Mouse (Mus musculus) yolk sac, embryonic 10.5 days (tissue): Measurements from ENCODE around the gene Schip1.

ENCODE experiments used
- DNase-seq: peaks from one replicate; pipeline ENCODE4 v3.0.0-alpha.2; 2017; ENCODE audit warnings: low spot score

The Schip1 gene

DNA sequence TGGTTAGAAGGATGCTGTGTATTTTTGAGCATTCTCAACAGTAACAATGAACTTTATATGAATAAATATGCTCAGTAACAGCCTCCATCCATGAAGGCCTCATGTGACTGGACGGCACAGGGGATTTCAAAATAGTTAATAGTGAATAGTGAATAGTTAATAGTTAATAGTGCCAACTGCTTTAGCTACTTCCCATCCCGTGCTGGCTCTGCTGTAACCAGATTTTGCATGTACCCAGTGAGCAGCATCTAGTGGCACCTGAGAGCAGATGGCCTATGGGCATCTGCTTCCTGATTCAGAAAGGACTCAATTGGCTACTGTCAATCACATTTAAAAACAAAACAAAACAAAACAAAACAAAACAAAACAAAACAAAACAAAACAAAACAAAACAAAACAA, 329.0 kb downstream of the Schip1 start:
- DNase-seq, result no peak

GRCm38 (mm10) chr3:68398691-68399090, 334.1 kb downstream of the Schip1 start:
- no peak for DNase-seq

DNA sequence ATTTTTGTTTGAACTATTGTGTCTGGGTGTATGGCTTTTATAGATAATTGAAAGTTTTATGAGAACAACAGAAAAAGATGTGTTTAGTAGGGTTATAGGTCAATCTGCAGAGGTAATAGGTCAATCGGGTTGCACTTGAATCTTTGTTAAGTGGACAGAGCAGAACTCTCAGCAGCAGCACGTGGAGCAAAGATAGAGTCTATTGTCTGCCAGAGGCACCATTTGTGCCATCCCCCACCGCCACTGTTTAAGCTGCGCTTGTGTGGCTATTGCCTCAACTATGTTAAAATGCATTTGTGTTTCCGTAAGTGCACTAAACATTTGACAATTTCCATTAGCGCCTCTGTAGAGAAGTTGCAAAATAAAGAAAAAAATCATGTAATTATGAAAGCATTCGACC, 335.5 kb downstream of the Schip1 start:
- DNase-seq, result no peak

DNA sequence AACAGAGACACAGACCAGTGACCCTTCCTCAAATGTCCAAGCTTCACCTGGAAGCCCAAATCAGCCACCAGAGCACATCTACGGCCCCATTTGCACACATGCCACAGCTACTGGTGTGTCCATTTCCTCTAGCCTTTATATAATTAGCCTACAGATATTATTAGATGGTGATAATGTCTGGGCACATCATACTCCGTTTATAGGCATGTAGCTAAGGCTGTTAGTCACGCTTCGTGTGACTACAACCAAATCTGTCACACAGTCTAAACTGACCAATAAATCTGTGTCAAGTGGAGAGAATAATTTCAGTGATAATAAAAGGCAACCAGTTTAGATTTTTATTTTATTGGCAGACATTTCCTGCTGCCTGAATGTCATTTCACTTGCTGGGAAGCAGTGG, 338.7 kb downstream of the Schip1 start:
- DNase-seq, result no peak

DNA sequence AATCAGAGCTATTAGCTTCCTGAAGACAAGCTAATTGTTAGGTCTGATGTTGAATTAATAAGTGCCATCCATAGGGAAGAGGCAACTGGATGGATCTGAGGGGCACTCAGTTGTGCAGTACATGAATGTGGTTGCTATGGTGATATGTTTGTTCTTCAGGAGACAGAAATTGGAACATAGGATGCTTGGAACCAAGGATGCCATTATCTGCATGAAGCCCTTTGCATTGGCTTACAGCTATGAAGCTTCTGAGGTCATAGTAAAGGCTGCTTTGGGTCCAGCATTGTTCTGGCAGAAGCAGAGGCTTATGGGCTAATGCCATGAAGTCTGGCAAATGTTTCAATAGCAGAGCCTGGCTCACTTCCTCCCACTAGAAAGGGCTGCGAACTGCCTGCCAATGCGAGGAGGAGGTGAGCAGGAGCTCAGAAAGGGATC, 339.2 kb downstream of the Schip1 start:
- no peak for DNase-seq

DNA sequence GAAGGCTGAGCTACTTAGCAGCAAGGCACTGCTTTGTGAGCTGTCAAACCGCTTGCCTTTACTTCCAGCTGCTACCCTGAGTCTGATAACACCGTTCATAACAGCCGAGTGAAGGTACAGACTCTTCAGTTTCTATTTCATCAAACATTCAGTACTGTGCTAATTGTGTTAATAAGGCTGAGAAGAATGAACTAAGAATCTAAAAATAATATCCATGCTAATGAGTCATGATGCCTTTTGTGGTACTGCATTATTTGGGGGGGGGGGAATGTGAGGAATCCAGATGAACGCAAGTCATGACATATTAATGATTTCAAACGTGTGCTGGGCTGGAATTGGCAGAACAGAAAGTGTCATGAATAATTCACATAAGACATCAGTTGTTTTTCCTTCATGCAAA, 341.1 kb downstream of the Schip1 start:
- no peak for DNase-seq

DNA sequence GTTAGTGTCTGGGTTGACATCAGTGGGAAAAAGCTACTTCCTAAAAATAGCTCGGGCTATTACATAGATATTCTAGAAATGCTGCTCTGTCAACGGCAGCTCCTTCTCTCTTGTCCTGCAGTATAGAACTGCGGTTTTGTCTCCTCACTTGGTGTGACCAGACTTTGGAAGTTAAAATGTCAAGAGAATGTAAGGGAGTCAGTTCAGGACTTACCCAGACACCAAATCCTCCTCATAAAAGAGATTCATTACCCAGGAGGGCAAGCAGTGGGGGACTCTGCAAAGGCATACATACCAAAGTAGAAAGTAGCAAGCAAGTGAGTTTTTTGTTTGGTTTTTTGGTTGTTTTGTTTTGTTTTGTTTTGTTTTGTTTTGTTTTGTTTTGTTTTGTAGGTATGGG, 347.7 kb downstream of the Schip1 start:
- no peak for DNase-seq

DNA sequence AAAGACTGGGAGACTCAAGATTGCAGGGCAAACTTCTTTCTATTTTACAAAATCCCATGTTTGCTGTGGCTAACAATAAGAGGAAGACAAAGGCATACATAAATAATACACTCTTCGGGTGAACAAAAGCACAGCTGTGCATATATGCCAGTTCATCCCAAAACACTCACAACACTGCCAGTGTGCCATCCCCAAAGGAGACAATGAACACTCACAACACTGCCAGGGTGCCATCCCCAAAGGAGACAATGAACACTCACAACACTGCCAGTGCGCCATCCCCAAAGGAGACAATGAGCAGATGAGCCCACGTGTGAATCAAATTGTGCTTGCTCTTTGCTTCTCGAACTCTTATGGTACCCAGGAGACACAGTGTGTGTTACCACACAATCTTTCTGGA, 355.2 kb downstream of the Schip1 start:
- no peak for DNase-seq

DNA sequence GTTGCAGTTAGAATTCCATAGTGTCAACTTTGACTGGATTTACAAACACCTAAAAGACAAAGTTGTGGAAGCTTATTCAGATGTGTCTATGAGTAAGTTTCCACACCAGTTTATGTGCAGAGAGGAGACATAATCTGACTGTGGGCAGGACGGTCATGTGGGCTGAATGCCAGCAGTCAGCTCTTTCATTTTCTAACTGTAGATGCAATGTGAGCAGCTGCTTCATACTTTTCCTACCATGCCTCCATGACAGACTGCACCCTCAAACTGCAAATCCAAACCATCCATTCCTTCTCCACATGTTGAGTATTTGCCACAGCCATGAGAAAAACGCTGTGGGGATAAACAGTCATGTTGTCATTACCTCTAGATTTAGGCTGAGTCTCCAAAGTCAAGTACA, 356.3 kb downstream of the Schip1 start:
- no peak for DNase-seq

DNA sequence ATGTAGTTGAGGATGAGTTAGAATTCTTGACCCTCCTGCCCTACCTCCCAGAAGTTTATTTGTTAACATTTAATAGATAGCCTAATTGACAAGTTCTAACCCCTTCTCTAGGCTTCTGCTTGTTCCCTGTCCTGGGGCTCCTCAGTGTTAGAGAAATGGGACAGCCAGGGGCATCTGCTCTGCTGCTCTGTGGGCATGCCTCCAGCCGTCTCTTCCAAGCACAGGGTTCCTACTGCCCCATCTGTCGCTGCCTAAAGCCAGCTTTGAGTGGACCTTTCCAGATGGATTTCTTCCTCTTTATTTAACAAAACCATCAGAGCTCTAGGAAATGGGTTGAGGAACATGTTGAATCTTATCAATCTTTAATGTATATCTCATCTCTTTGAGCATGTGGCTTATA, 357.2 kb downstream of the Schip1 start:
- no peak for DNase-seq

DNA sequence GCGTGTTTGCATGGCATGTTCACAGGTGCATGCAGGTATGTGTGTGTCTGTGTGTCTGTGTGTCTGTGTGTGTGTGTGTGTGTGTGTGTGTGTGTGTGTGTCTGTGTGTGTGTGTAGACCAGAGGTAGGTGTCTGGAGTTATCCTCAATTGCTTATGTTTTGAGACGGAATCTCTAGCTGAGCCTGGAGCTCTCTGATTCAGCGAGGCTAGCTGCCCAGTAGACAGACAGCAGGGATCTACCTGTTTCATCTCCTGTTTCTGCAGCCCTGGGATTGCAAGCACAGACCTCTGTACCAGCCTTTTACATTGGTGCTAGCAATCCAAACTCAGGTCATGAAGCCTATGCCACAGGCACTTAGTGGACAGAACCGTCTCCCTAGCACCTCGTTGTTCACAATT, 363.5 kb downstream of the Schip1 start:
- no peak for DNase-seq

DNA sequence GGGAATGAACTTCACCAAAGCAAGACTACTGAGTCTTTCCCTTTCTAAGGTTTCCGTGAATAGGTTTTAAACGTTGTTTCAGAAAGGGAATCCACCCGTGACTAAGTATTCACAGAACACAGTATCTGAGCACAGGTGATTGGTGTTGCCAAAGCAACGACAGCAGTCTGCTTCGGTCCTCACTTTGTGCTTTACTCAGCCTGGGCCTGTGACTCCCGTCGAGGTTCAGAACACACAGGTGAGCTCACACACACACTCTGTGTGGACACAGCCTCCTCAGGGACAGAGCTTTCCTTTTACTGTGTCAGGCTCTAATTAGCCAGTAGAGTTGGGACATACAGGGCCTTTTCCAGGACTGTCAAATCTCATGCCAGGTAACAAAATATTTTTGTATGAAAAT, 369.8 kb downstream of the Schip1 start:
- DNase-seq, result no peak

DNA sequence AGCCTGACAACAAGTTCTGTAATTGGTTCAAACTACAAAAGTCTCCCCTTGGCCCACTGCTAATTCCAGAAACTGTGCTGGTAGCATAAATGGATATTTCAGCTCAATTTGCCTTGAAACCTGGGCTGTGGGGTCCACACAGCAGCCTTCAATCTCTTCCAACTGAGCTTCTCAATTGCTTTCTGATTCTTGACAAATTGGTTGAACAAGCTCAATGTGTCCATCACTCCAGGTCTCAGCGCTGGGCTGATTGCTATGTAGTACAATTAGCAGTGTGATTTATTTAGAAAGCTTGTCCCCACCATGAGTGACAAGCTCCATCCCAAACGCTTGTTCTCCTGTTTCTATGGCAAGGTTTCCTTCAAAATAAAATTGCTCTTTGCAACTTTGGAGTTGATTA, 370.3 kb downstream of the Schip1 start:
- DNase-seq, result no peak

DNA sequence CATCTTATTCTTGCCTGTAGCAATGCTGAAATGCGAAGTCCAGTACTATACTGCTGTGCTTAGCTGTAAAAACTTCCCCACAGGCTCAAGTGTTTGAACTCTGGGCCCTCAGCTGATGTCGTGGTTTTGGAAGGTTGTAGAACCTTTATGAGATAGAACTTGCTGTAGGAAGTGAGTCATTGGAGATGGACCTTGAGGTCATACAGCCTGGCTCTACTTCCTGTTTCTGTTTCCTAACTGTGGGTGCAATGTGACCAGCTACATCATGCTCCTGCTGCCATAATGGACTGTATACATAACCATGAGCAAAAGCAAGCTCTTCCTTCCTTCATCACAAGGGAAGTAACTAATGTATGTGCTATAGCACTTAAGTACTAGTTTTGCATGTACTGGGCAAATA, 383.9 kb downstream of the Schip1 start:
- no peak for DNase-seq

- DNase-seq, result no peak
Measured at GRCm38 (mm10) chr3:68451634-68452033, 387.0 kb downstream of the Schip1 start.

- no peak for DNase-seq
Measured at GRCm38 (mm10) chr3:68453266-68453665, 388.7 kb downstream of the Schip1 start.

DNA sequence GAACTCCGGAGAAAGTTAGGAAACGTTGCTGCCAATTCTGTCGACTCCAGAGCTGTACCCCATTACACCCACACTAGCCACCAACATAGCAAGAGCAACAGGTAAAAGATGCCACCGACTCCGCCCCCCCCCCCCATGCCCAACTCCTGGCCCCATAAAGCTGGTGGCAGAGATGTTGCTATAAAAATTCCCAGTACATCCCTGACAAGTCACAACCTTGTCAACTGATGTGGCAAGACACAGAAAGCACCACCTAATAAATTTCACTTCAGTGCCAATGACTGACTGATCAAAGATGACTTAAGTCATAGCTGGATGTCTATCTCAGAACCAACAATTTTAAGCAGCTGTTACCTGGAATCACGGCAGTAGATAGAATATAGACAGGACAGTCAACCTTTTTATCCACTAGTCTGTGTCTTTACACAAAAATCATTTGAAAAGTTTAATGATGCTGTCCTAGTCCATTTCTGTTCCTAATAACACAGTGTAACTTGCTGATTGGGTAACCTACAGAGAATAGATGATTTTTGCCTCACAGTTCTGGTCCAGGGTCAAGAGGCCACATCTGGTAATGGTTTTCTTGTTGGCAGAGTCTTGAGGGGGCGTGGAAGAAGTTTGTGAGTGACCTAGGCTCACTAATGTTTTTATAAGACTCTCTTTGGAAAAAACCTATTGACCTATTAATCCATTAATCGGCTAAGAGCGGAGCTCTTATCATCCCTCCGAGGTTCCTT, 389.3 kb downstream of the Schip1 start:
- peak; percentile 23 for DNase-seq

DNA sequence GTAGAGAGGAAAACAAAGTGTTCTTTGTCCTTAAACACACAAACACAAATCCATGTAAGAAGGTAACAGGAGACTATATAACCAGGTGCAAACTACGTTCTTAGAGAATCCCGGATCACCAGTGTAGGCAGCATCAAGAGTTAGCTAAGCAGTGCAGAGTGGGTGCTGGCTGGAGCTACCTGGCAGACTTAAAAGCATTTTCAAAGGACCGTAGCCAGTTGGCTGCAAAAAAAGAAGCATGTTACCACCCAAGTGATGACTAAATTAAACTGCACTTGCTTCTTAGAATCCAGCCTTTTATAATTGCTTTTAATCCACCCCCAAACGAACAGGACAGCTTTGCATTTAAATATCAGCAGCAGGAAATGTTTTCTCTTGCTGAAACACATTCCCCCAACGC, 402.0 kb downstream of the Schip1 start:
- DNase-seq, result no peak

GRCm38 (mm10) chr3:68467941-68468687, 403.5 kb downstream of the Schip1 start:
- peak; percentile 88 for DNase-seq

DNA sequence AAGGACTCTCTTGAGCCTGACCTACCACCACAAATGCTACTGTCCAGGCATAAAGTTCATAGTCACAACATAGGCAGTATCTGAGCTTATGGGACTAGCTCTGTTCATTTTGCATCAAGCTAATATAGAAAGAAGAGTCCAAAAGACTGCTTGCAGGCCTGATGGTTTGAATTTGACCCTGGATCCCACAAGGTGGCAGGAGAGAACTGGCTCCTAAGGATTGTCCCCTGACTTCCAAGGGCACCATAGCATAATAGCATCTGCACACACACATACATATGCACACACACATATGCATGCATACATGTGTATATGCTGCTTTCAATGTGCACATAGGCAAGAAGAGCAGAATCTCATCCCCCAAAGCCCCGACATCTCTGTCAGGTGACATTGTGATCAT, 405.0 kb downstream of the Schip1 start:
- peak; percentile 44 for DNase-seq

DNA sequence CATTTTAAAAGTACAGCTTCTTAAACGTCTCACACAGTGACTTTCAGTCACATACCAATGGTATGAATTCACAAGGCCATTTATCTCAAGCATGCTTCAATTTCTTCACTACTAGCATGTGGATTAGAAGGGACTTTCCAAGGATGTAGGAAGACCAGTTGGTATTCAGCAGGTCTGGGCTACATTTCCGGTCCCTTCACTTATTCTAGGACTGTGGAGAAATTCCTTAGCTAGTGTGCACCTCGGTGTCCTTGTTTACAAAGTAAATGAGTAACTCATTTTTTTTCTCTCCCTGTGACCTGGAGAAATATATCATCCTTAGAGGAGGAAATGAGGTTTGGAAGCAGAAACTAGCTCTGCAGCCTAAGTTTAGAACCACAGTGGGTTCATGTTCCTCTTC, 405.5 kb downstream of the Schip1 start:
- peak; percentile 61 for DNase-seq

DNA sequence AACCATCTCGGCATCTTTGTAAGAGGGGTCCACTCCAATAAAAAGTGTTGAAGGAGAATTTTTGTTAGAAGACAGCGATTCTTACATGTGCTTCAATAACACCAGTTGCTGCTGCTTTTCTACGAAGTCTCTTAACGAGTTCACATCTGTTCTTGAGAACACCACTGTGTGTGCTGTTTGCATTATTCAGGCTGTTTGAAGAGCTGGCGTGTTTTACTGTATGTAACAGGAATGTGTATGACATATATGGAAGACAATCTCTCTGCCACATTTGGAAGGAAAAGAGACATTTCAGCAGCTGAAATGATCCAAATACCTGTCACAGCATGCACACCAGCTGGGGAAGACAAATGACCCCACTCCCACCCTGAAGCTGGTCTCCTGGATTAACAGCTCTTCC, 406.0 kb downstream of the Schip1 start:
- no peak for DNase-seq

DNA sequence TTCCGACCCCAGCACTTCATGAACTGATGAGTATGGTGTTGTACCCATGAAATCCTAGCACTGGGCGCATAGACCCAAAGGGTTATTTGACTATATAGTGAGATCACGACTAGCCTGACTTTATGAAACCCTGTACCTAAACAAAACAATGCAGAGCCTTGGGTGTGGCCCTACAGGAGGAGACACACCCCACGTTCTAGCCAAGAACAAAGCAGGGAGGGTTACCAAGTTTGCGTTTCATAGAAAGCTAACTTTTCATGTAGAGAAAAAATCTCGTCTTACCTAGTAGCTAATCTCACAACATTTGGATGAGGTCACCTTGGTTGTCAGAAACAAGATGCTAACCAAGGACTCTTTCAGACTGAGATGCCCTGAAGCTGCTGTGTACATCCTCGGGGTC, 411.7 kb downstream of the Schip1 start:
- DNase-seq, result no peak

DNA sequence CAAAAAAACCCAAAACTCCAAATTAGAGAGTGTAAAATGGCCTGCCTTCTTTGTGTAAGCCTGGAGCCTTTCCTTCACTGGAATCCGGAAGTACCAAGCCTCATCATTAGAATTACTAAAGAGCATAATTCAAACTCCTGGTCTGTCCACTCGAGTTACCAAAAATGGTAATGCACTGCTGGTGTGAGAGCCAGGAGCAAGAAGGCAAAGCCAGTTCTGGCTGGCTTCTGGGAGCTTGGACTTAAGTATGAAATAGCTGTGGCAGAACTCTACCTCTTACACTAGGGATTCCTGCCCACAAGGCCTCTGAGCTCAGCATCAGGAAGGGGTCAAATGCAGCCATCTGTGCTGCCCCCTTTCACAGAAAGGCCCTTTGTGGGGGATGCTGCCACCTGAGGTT, 412.9 kb downstream of the Schip1 start:
- no peak for DNase-seq
